Mouse (Mus musculus) neural tube, embryonic 11.5 days (tissue): ENCODE data around the gene P4hb. TPM values are rescaled to one million over a fixed set of nuclear protein-coding genes. Genes with fewer than 3 reads are reported as not detected.
A peak's percentile ranks its signal among the peaks of the same experiment; 100 is the strongest.

Experiments used
- ATAC-seq: fragments of 200-750 bp; cut with Nextera tagmentation; 2 replicates; pipeline ENCODE4 v1.8.0; 2017; ENCODE audit warnings: moderate number of reproducible peaks, mild to moderate bottlenecking, moderate TSS enrichment, moderate library complexity; ENCODE audit not compliant: insufficient read depth, low FRiP score, low TSS enrichment
- DNase-seq: peaks from one replicate; pipeline ENCODE4 v3.0.0-alpha.2; 2015; ENCODE audit warnings: low spot score
- H3K27ac ChIP-seq: fragments of 300-500 bp; sonication (generic); 2 replicates; pipeline ENCODE4 v1.5.1; 2014; ENCODE audit warnings: low read depth, mild to moderate bottlenecking, low read length
- H3K27me3 ChIP-seq: fragments of 300-500 bp; sonication (generic); 2 replicates; pipeline ENCODE4 v1.6.1; 2014; ENCODE audit warnings: mild to moderate bottlenecking, low read length, mixed read lengths; ENCODE audit not compliant: control insufficient read depth, insufficient read depth
- H3K36me3 ChIP-seq: fragments of 300-500 bp; sonication (generic); 2 replicates; pipeline ENCODE4 v1.6.1; 2014; ENCODE audit warnings: mild to moderate bottlenecking, low read length, moderate library complexity, mixed read lengths; ENCODE audit not compliant: control insufficient read depth, insufficient read depth
- H3K4me1 ChIP-seq: fragments of 300-500 bp; sonication (generic); 2 replicates; pipeline ENCODE4 v1.6.1; 2014; ENCODE audit warnings: low read length, mixed read lengths; ENCODE audit not compliant: control insufficient read depth, insufficient read depth
- H3K4me2 ChIP-seq: fragments of 300-500 bp; sonication (generic); 2 replicates; pipeline ENCODE4 v1.6.1; 2014; ENCODE audit warnings: low read depth, mild to moderate bottlenecking, moderate library complexity
- H3K4me3 ChIP-seq: fragments of 300-500 bp; sonication (generic); 2 replicates; pipeline ENCODE4 v1.5.1; 2014; ENCODE audit warnings: low read depth, low read length
- H3K9ac ChIP-seq: fragments of 300-500 bp; sonication (generic); 2 replicates; pipeline ENCODE4 v1.6.1; 2014; ENCODE audit warnings: mild to moderate bottlenecking, low read length
- H3K9me3 ChIP-seq: fragments of 300-500 bp; sonication (generic); 2 replicates; pipeline ENCODE4 v1.6.1; 2016; ENCODE audit warnings: low read length; ENCODE audit not compliant: control insufficient read depth
- whole genome bisulfite sequencing: fragments of 180-500 bp; shearing (Covaris S2); extraction: QIAGEN DNeasy Blood & Tissue Kit; methylation state at CpG from one replicate; pipeline ENCODE4 v1.1.7; 2014; 5-methylcytosine and 5-hydroxymethylcytosine counted together
- polyA plus RNA-seq: library from polyadenylated mRNA; unstranded; fragments of >200 nt; fragmentation: Nextera tagmentation; extraction: Ambion mirVana; gene quantifications from 2 replicates; pipeline ENCODE4 v1.2.1, GENCODE M21; 2014

P4hb gene
- polyA plus RNA-seq, 1 experiment from 2014 or later: 562 TPM

- Histone ChIP-seq H3K9ac (no peak overlapping the region), H3K36me3 (peaks cover 12% of the 10 kb centered on the region)
Observed at GRCm38 (mm10) chr11:120605667-120606066, 32.6 kb upstream of the P4hb start.

GRCm38 (mm10) chr11:120603545-120603944 lies 30.5 kb upstream of the P4hb start:
- Histone ChIP-seq H3K36me3 (peaks cover 10% of the 10 kb centered on the region), H3K4me2 (no peak overlapping the region), H3K4me3 (no peak overlapping the region), H3K9me3 (no peaks in the 10 kb centered on the region), H3K4me1 (peaks cover 10% of the 10 kb centered on the region; the same call in 1 of the 2 replicates), H3K27me3 (0 out of 2 replicates have a peak, but pooled peaks cover 2% of the 10 kb centered on the region), H3K27ac (no peak overlapping the region), H3K9ac (no peak overlapping the region)
- WGBS: 80% methylated on average over 2 of the region's 2 CpGs
- DNase-seq: no peak
- no peak for ATAC-seq

More at GRCm38 (mm10) chr11:120605667-120606066, 32.6 kb upstream of the P4hb start:
- no peak for ATAC-seq
- Histone ChIP-seq H3K4me3 (no peak overlapping the region), H3K27me3 (0 out of 2 replicates have a peak, but pooled peaks cover 2% of the 10 kb centered on the region), H3K4me1 (peaks cover 9% of the 10 kb centered on the region; the same call in 1 of the 2 replicates), H3K9me3 (no peaks in the 10 kb centered on the region), H3K27ac (no peak overlapping the region), H3K4me2 (no peak overlapping the region)
- 95% methylated on average over 7 of the region's 7 CpGs for WGBS
- no peak for DNase-seq

- no peak overlapping the region for H3K27ac ChIP-seq
- peaks cover 16% of the 10 kb centered on the region for H3K4me1 ChIP-seq
Observed at GRCm38 (mm10) chr11:120600716-120601115, 27.7 kb upstream of the P4hb start.

GRCm38 (mm10) chr11:120598990-120599549 lies 26.0 kb upstream of the P4hb start:
- Histone ChIP-seq H3K4me1 (peaks cover 16% of the 10 kb centered on the region), H3K4me3 (peak overlapping the region; percentile 100), H3K27ac (peak overlapping the region; percentile 70), H3K27me3 (no peaks in the 10 kb centered on the region), H3K9ac (peak overlapping the region; percentile 67), H3K4me2 (peak overlapping the region; percentile 98), H3K36me3 (peaks cover 26% of the 10 kb centered on the region), H3K9me3 (no peaks in the 10 kb centered on the region)
- 55% methylated on average over 17 of the region's 17 CpGs for WGBS
- DNase-seq (no peak), ATAC-seq (no peak)

More at GRCm38 (mm10) chr11:120600716-120601115, 27.7 kb upstream of the P4hb start:
- Histone ChIP-seq H3K36me3 (peaks cover 17% of the 10 kb centered on the region), H3K9me3 (no peaks in the 10 kb centered on the region), H3K4me3 (no peak overlapping the region), H3K27me3 (no peaks in the 10 kb centered on the region), H3K4me2 (no peak overlapping the region), H3K9ac (no peak overlapping the region)
- no peak for ATAC-seq
- no peak for DNase-seq
- WGBS: 97% methylated on average over 3 of the region's 3 CpGs

- no peaks in the 10 kb centered on the region for H3K9me3 ChIP-seq
- under 1% methylated on average over 83 of the region's 88 CpGs for WGBS
- peak within 1 kb of the TSS; percentile 99 for H3K9ac ChIP-seq
- H3K27me3 ChIP-seq: no peaks in the 10 kb centered on the region
- H3K4me1 ChIP-seq: peaks cover 16% of the 10 kb centered on the region
- H3K4me2 ChIP-seq: peak within 1 kb of the TSS; percentile 98
- peak within 1 kb of the TSS; percentile 100 for H3K4me3 ChIP-seq
- DNase-seq (peak; percentile 98), ATAC-seq (peak; percentile 96)
- H3K27ac ChIP-seq: peak within 1 kb of the TSS; percentile 82
- H3K36me3 ChIP-seq: peaks cover 32% of the 10 kb centered on the region
Observed at GRCm38 (mm10) chr11:120598283-120598989, 25.4 kb upstream of the P4hb start, which contains the start of the genes Alyref and Anapc11. Gene Alyref (minus strand): TSS chr11:120598365. Gene Anapc11 (plus strand): TSS chr11:120598421.

- ATAC-seq: peak; percentile 62
- DNase-seq: no peak
Observed at GRCm38 (mm10) chr11:120597240-120598235, 24.5 kb upstream of the P4hb start.

GRCm38 (mm10) chr11:120588531-120588930 lies 15.5 kb upstream of the P4hb start:
- DNase-seq (no peak), ATAC-seq (no peak)
- Histone ChIP-seq H3K4me1 (no peaks in the 10 kb centered on the region), H3K4me2 (no peak overlapping the region), H3K9me3 (peaks cover 3% of the 10 kb centered on the region; the same call in 1 of the 2 replicates), H3K4me3 (no peak overlapping the region), H3K27me3 (no peaks in the 10 kb centered on the region), H3K27ac (no peak overlapping the region), H3K9ac (no peak overlapping the region), H3K36me3 (peaks cover 42% of the 10 kb centered on the region)
- 97% methylated on average over 6 of the region's 6 CpGs for WGBS

More at GRCm38 (mm10) chr11:120597240-120598235, 24.5 kb upstream of the P4hb start:
- peak overlapping the region; percentile 82 for H3K27ac ChIP-seq
- 6% methylated on average over 75 of the region's 99 CpGs for WGBS
- H3K4me2 ChIP-seq: peak overlapping the region; percentile 98
- peaks cover 16% of the 10 kb centered on the region for H3K4me1 ChIP-seq
- no peaks in the 10 kb centered on the region for H3K27me3 ChIP-seq
- H3K9me3 ChIP-seq: no peaks in the 10 kb centered on the region
- H3K36me3 ChIP-seq: peaks cover 37% of the 10 kb centered on the region
- peak overlapping the region; percentile 100 for H3K4me3 ChIP-seq
- H3K9ac ChIP-seq: peak overlapping the region; percentile 99

- Histone ChIP-seq H3K4me3 (no peak overlapping the region), H3K4me1 (peaks cover 7% of the 10 kb centered on the region), H3K9me3 (peaks cover 3% of the 10 kb centered on the region; the same call in 1 of the 2 replicates), H3K4me2 (no peak overlapping the region), H3K36me3 (peaks cover 28% of the 10 kb centered on the region), H3K27me3 (no peaks in the 10 kb centered on the region), H3K27ac (no peak overlapping the region), H3K9ac (no peak overlapping the region)
- WGBS: 93% methylated on average over 1 of the region's 1 CpGs
- DNase-seq: no peak
- no peak for ATAC-seq
Observed at GRCm38 (mm10) chr11:120583937-120584336, 10.9 kb upstream of the P4hb start.
